Mouse (Mus musculus) MEL (cell line): Measurements from ENCODE around the gene Polr3b. TPM values are rescaled to one million over a fixed set of nuclear protein-coding genes. Genes with fewer than 3 reads are reported as not detected.

Experiments
- DNase-seq: peaks from one replicate; pipeline ENCODE4 v3.0.0; 2011; ENCODE audit warnings: low read depth, low spot score
- H3K27ac ChIP-seq: 2 replicates; pipeline ENCODE4 v1.5.1; 2012; ENCODE audit warnings: low read depth, mild to moderate bottlenecking, control low read depth, low read length, moderate library complexity; ENCODE audit not compliant: control insufficient read depth
- H3K27me3 ChIP-seq, 2 experiments: fragments of 150-350 bp in 1 of 2; sonication (generic) in 1 of 2; 2 replicates each; pipeline ENCODE4 v1.6.1; 2012; ENCODE audit warnings: low read length in 2 of 2, mild to moderate bottlenecking in 2 of 2, improper control_type of control experiment in 1 of 2, moderate library complexity in 1 of 2; ENCODE audit not compliant: insufficient read depth in 2 of 2, control insufficient read depth in 1 of 2
- H3K36me3 ChIP-seq, 2 experiments: 2 replicates each; pipeline ENCODE4 v1.6.1; 2012 to 2014; ENCODE audit warnings: low read length in 2 of 2, improper control_type of control experiment in 1 of 2, inconsistent platforms in 1 of 2, mild to moderate bottlenecking in 1 of 2; ENCODE audit not compliant: insufficient read depth in 2 of 2, control insufficient read depth in 1 of 2
- H3K4me1 ChIP-seq, 2 experiments: fragments of 150-350 bp in 1 of 2; sonication (generic) in 1 of 2; 2 replicates each; pipeline ENCODE4 v1.6.1; 2012; ENCODE audit warnings: low read length in 2 of 2, improper control_type of control experiment in 1 of 2, mild to moderate bottlenecking in 1 of 2; ENCODE audit not compliant: insufficient read depth in 2 of 2, control insufficient read depth in 1 of 2
- H3K4me3 ChIP-seq, 2 experiments: fragments of 150-350 bp in 1 of 2; sonication (generic) in 1 of 2; 2 replicates each; pipeline ENCODE4 v1.5.1; 2012; ENCODE audit warnings: low read depth in 2 of 2, low read length in 2 of 2, mild to moderate bottlenecking in 2 of 2, moderate library complexity in 2 of 2, control low read depth in 1 of 2, improper control_type of control experiment in 1 of 2; ENCODE audit not compliant: control insufficient read depth in 1 of 2, insufficient read depth in 1 of 2
- H3K79me2 ChIP-seq: 2 replicates; pipeline ENCODE4 v1.6.1; 2012; ENCODE audit warnings: mild to moderate bottlenecking, low read length, moderate library complexity; ENCODE audit not compliant: control insufficient read depth, poor library complexity, insufficient read depth
- H3K9ac ChIP-seq: 2 replicates; pipeline ENCODE4 v1.6.1; 2012; ENCODE audit warnings: low read depth, mild to moderate bottlenecking, control low read depth, low read length, moderate library complexity; ENCODE audit not compliant: control insufficient read depth, poor library complexity, severe bottlenecking
- H3K9me3 ChIP-seq: fragments of 150-350 bp; sonication (generic); replicated peaks from 2 replicates; pipeline ENCODE4 v1.6.1; 2012; ENCODE audit warnings: mild to moderate bottlenecking, low read length, improper control_type of control experiment, moderate library complexity; ENCODE audit not compliant: insufficient read depth
- CHD1 ChIP-seq: IDR thresholded peaks from 2 replicates; pipeline ENCODE4 v1.6.1; 2012; ENCODE audit warnings: low read depth, mild to moderate bottlenecking, inconsistent platforms, low read length, improper control_type of control experiment
- CHD2 ChIP-seq: IDR thresholded peaks from 2 replicates; pipeline ENCODE4 v1.6.1; 2011; ENCODE audit warnings: low read length, improper control_type of control experiment
- CTCF ChIP-seq, 3 experiments: IDR thresholded peaks in 2 of 3; conservative IDR thresholded peaks in 1 of 3; 2 replicates each; pipeline ENCODE4 v1.5.1; 2011 to 2012; ENCODE audit warnings: low read length in 3 of 3, low read depth in 2 of 3, mild to moderate bottlenecking in 2 of 3, improper control_type of control experiment in 1 of 3, inconsistent platforms in 1 of 3, mixed read lengths in 1 of 3, moderate library complexity in 1 of 3; ENCODE audit not compliant: control insufficient read depth in 1 of 3, insufficient read depth in 1 of 3, poor library complexity in 1 of 3, severe bottlenecking in 1 of 3
- EP300 ChIP-seq, 2 experiments: IDR thresholded peaks; 2 replicates each; pipeline ENCODE4 v1.6.1; 2011; ENCODE audit warnings: improper control_type of control experiment in 2 of 2, low read length in 2 of 2, low read depth in 1 of 2, mild to moderate bottlenecking in 1 of 2
- ETS1 ChIP-seq: IDR thresholded peaks from 2 replicates; pipeline ENCODE4 v1.6.1; 2012; ENCODE audit warnings: low read depth, mild to moderate bottlenecking, inconsistent platforms, low read length, improper control_type of control experiment, moderate library complexity
- GABPA ChIP-seq: IDR thresholded peaks from 2 replicates; pipeline ENCODE4 v1.6.1; 2012; ENCODE audit warnings: low read depth, mild to moderate bottlenecking, inconsistent platforms, low read length, improper control_type of control experiment, moderate library complexity
- HCFC1 ChIP-seq: IDR thresholded peaks from 2 replicates; pipeline ENCODE4 v1.6.1; 2012; ENCODE audit warnings: low read depth, mild to moderate bottlenecking, inconsistent platforms, low read length, improper control_type of control experiment, moderate library complexity
- JUND ChIP-seq: IDR thresholded peaks from 2 replicates; pipeline ENCODE4 v1.6.1; 2011; ENCODE audit warnings: low read depth, mild to moderate bottlenecking, improper control_type of control experiment, low read length
- KAT2A ChIP-seq: conservative IDR thresholded peaks from 2 replicates; pipeline ENCODE4 v1.6.1; 2012; ENCODE audit warnings: low read depth, low read length, improper control_type of control experiment, inconsistent platforms
- MAFK ChIP-seq: IDR thresholded peaks from 2 replicates; pipeline ENCODE4 v1.6.1; 2011; ENCODE audit warnings: low read depth, mild to moderate bottlenecking, low read length, improper control_type of control experiment, borderline replicate concordance
- MAZ ChIP-seq: IDR thresholded peaks from 2 replicates; pipeline ENCODE4 v1.6.1; 2012; ENCODE audit warnings: low read depth, mild to moderate bottlenecking, inconsistent platforms, low read length, improper control_type of control experiment
- MYB ChIP-seq: IDR thresholded peaks from 2 replicates; pipeline ENCODE4 v1.6.1; 2011; ENCODE audit warnings: mild to moderate bottlenecking, low read depth, low read length, improper control_type of control experiment
- NRF1 ChIP-seq: IDR thresholded peaks from 2 replicates; pipeline ENCODE4 v1.6.1; 2014; ENCODE audit warnings: low read depth, mild to moderate bottlenecking, inconsistent platforms, low read length, improper control_type of control experiment, moderate library complexity; ENCODE audit not compliant: poor library complexity, insufficient read depth, severe bottlenecking
- POLR2A ChIP-seq, 2 experiments: IDR thresholded peaks; 2 replicates each; pipeline ENCODE4 v1.6.1; 2011 to 2012; ENCODE audit warnings: low read length in 2 of 2, mild to moderate bottlenecking in 2 of 2, control low read depth in 1 of 2, improper control_type of control experiment in 1 of 2, low read depth in 1 of 2, moderate library complexity in 1 of 2; ENCODE audit not compliant: control insufficient read depth in 1 of 2, insufficient read depth in 1 of 2, poor library complexity in 1 of 2
- RCOR1 ChIP-seq: IDR thresholded peaks from 2 replicates; pipeline ENCODE4 v1.6.1; 2012; ENCODE audit warnings: low read depth, mild to moderate bottlenecking, inconsistent platforms, low read length, improper control_type of control experiment
- SMC3 ChIP-seq: IDR thresholded peaks from 2 replicates; pipeline ENCODE4 v1.6.1; 2011; ENCODE audit warnings: low read depth, low read length, improper control_type of control experiment
- TAL1 ChIP-seq: IDR thresholded peaks from 2 replicates; pipeline ENCODE4 v1.6.1; 2012; ENCODE audit warnings: mild to moderate bottlenecking, inconsistent platforms, low read length, moderate library complexity, mixed read lengths
- TBP ChIP-seq: IDR thresholded peaks from 2 replicates; pipeline ENCODE4 v1.8.0; 2011; ENCODE audit warnings: low read depth, low read length, improper control_type of control experiment
- TCF12 ChIP-seq: IDR thresholded peaks from 2 replicates; pipeline ENCODE4 v1.6.1; 2014; ENCODE audit warnings: low read depth, mild to moderate bottlenecking, inconsistent platforms, low read length, improper control_type of control experiment, moderate library complexity
- UBTF ChIP-seq: IDR thresholded peaks from 2 replicates; pipeline ENCODE4 v1.6.1; 2012; ENCODE audit warnings: low read depth, mild to moderate bottlenecking, inconsistent platforms, low read length, improper control_type of control experiment, moderate library complexity, borderline replicate concordance; ENCODE audit not compliant: insufficient read depth
- USF2 ChIP-seq, 2 experiments: IDR thresholded peaks; 2 replicates each; pipeline ENCODE4 v1.6.1; 2011 to 2012; ENCODE audit warnings: improper control_type of control experiment in 2 of 2, low read length in 2 of 2, borderline replicate concordance in 1 of 2, inconsistent platforms in 1 of 2, low read depth in 1 of 2, mild to moderate bottlenecking in 1 of 2; ENCODE audit not compliant: insufficient read depth in 1 of 2
- ZC3H11A ChIP-seq: IDR thresholded peaks from 2 replicates; pipeline ENCODE4 v1.6.1; 2012; ENCODE audit warnings: low read depth, mild to moderate bottlenecking, inconsistent platforms, low read length, improper control_type of control experiment
- ZKSCAN1 ChIP-seq: IDR thresholded peaks from 2 replicates; pipeline ENCODE4 v1.6.1; 2012; ENCODE audit warnings: low read depth, mild to moderate bottlenecking, inconsistent platforms, low read length, improper control_type of control experiment, moderate library complexity
- polyA plus RNA-seq, 2 experiments: library from polyadenylated mRNA; stranded (reverse) in 1 of 2; unstranded in 1 of 2; fragments of >175 nt in 1 of 2; fragments of >200 nt in 1 of 2; gene quantifications; 2 replicates each; pipeline versions ENCODE4 v1.2.1 to v1.2.4; 2012; ENCODE audit warnings: low replicate concordance in 2 of 2, low read depth in 1 of 2; ENCODE audit not compliant: insufficient read length in 2 of 2, insufficient read depth in 1 of 2, missing spikeins in 1 of 2
- total RNA-seq: library from RNA; depleted of rRNA; stranded (reverse); fragments of 300-350 nt; gene quantifications from 2 replicates; pipeline ENCODE4 v1.2.3, GENCODE M21; 2012

Gene Polr3b
- total and polyA plus RNA-seq, 3 experiments, result 19.8 to 24.2 TPM; not detected in 1

- Histone ChIP-seq H3K79me2 (no peaks in the 10 kb centered on the region), H3K9me3 (no peaks in the 10 kb centered on the region), H3K9ac (no peak overlapping the region), H3K27me3 (no peaks in the 10 kb centered on the region), H3K36me3 (no peaks in the 10 kb centered on the region; a peak in 2 of 4 replicates)
- no peak for TF ChIP-seq EP300 (IDR thresholded peaks at IDR 0.05; ENCODE audit: low read depth in 1 of 2, low read length in 2 of 2)
- no peak for TF ChIP-seq ZKSCAN1
- no peak for TF ChIP-seq CHD2
- no peak for TF ChIP-seq MAFK
- TF ChIP-seq, all 39 proteins: peak for 0
- DNase-seq, result no peak
- Histone ChIP-seq H3K4me1 (no peaks in the 10 kb centered on the region), H3K27ac (no peak overlapping the region), H3K4me3 (no peak overlapping the region)
These were observed 67.8 kb downstream of the Polr3b start for GRCm38 (mm10) chr10:84689846-84690245.

- Histone ChIP-seq H3K9me3 (no peaks in the 10 kb centered on the region), H3K36me3 (no peaks in the 10 kb centered on the region; a peak in 2 of 4 replicates), H3K79me2 (no peaks in the 10 kb centered on the region), H3K27ac (no peak overlapping the region), H3K4me3 (no peak overlapping the region), H3K4me1 (no peaks in the 10 kb centered on the region), H3K9ac (no peak overlapping the region), H3K27me3 (no peaks in the 10 kb centered on the region)
- no peak for DNase-seq
- TF ChIP-seq HCFC1 (no peak), USF2 (IDR thresholded peaks at IDR 0.05; ENCODE audit: borderline replicate concordance in 1 of 2, insufficient read depth in 1 of 2, low read depth in 1 of 2, low read length in 2 of 2) (no peak), CHD1 (no peak), ETS1 (no peak), NRF1 (no peak), POLR2A (IDR thresholded peaks at IDR 0.05; ENCODE audit: control insufficient read depth in 1 of 2, insufficient read depth in 1 of 2, low read depth in 1 of 2, low read length in 2 of 2, poor library complexity in 1 of 2) (no peak), CTCF (IDR thresholded peaks at IDR 0.05 in 2 of 3, conservative IDR thresholded peaks at IDR 0.05 in 1 of 3; ENCODE audit: control insufficient read depth in 1 of 3, insufficient read depth in 1 of 3, low read depth in 2 of 3, low read length in 3 of 3, poor library complexity in 1 of 3, severe bottlenecking in 1 of 3) (no peak), MAFK (no peak), TBP (no peak), UBTF (no peak), RCOR1 (no peak), GABPA (no peak), TCF12 (no peak), MYB (no peak), KAT2A (no peak), ZC3H11A (no peak), TAL1 (no peak), MAZ (no peak), JUND (no peak), SMC3 (no peak)
These were observed 68.7 kb downstream of the Polr3b start for GRCm38 (mm10) chr10:84690818-84691217.
